Mouse (Mus musculus) heart, embryonic 11.5 days (tissue): ENCODE results near the gene Zfp790. TPM values are rescaled to one million over a fixed set of nuclear protein-coding genes. Genes with fewer than 3 reads are reported as not detected.
"Not testable (repeated sequence)": the region's sequence is repeated elsewhere in the genome, so short reads cannot be mapped to it uniquely, and the experiment has no call there.

Experiments
- ATAC-seq: fragments of 200-750 bp; cut with Nextera tagmentation; replicated peaks from 2 replicates; pipeline ENCODE4 v1.8.0; 2017; ENCODE audit warnings: moderate library complexity; ENCODE audit not compliant: insufficient number of reproducible peaks, low FRiP score, low TSS enrichment
- H3K27ac ChIP-seq: fragments of 300-500 bp; sonication (generic); 2 replicates; pipeline ENCODE4 v1.5.1; 2014; ENCODE audit warnings: mild to moderate bottlenecking, low read depth, low read length
- H3K27me3 ChIP-seq: fragments of 300-500 bp; sonication (generic); 2 replicates; pipeline ENCODE4 v1.6.1; 2014; ENCODE audit warnings: mild to moderate bottlenecking, low read length, mixed read lengths; ENCODE audit not compliant: control insufficient read depth, insufficient read depth
- H3K36me3 ChIP-seq: fragments of 300-500 bp; sonication (generic); 2 replicates; pipeline ENCODE4 v1.6.1; 2014; ENCODE audit warnings: mild to moderate bottlenecking, low read length, moderate library complexity, mixed read lengths; ENCODE audit not compliant: control insufficient read depth, insufficient read depth
- H3K4me1 ChIP-seq: fragments of 300-500 bp; sonication (generic); 2 replicates; pipeline ENCODE4 v1.6.1; 2014; ENCODE audit warnings: low read length; ENCODE audit not compliant: control insufficient read depth, insufficient read depth
- H3K4me2 ChIP-seq: fragments of 300-500 bp; sonication (generic); 2 replicates; pipeline ENCODE4 v1.6.1; 2014; ENCODE audit warnings: mild to moderate bottlenecking, moderate library complexity
- H3K4me3 ChIP-seq: fragments of 300-500 bp; sonication (generic); 2 replicates; pipeline ENCODE4 v1.5.1; 2014; ENCODE audit warnings: low read depth, low read length
- H3K9ac ChIP-seq: fragments of 300-500 bp; sonication (generic); 2 replicates; pipeline ENCODE4 v1.6.1; 2014; ENCODE audit warnings: mild to moderate bottlenecking, low read depth, low read length, moderate library complexity
- H3K9me3 ChIP-seq: fragments of 300-500 bp; sonication (generic); replicated peaks from 2 replicates; pipeline ENCODE4 v1.6.1; 2016; ENCODE audit warnings: low read length; ENCODE audit not compliant: control insufficient read depth
- WGBS: fragments of 180-500 bp; shearing (Covaris S2); extraction: QIAGEN DNeasy Blood & Tissue Kit; methylation state at CpG from one replicate; pipeline ENCODE4 v1.1.7; 2014; ENCODE audit not compliant: insufficient replicate concordance; 5-methylcytosine and 5-hydroxymethylcytosine counted together
- microRNA counts: library from miRNA; unstranded; fragments of <30 nt; microRNA quantifications from one replicate; lab custom pipeline; 2015
- microRNA-seq: library from miRNA; unstranded; fragments of <30 nt; microRNA quantifications from one replicate; pipeline ENCODE4, GENCODE M21; 2016; ENCODE audit warnings: borderline number of aligned reads
- polyA plus RNA-seq: library from polyadenylated mRNA; unstranded; fragments of >200 nt; fragmentation: Nextera tagmentation; extraction: Ambion mirVana; gene quantifications from 2 replicates; pipeline ENCODE4 v1.2.1, GENCODE M21; 2014

The Zfp790 gene
- polyA plus RNA-seq, 1 experiment from 2014 or later, result 8.9 TPM

- 0 out of 2 replicates have a peak, but pooled peaks cover 3% of the 10 kb centered on the region for H3K36me3 ChIP-seq
- peak within 1 kb of the TSS; percentile 67 for H3K4me3 ChIP-seq
- H3K4me2 ChIP-seq, result peak within 1 kb of the TSS; percentile 84
- peak; percentile 89 for ATAC-seq
- H3K4me1 ChIP-seq, result peaks cover 3% of the 10 kb centered on the region; the same call in 1 of the 2 replicates
- H3K9ac ChIP-seq, result peak within 1 kb of the TSS; percentile 80
- H3K9me3 ChIP-seq, result no peaks in the 10 kb centered on the region
- no peaks in the 10 kb centered on the region for H3K27me3 ChIP-seq
- H3K27ac ChIP-seq, result no peak within 1 kb of the TSS
- WGBS, result 2% methylated on average over 21 of the region's 21 CpGs
Observed at GRCm38 (mm10) chr7:29853219-29853842, 37.4 kb downstream of the Zfp790 start, which contains the start of gene Zfp940. Zfp940 (minus strand) TSS chr7:29853669.

GRCm38 (mm10) chr7:29859532-29860517, 43.9 kb downstream of the Zfp790 start, which contains the start of gene Zfp420:
Zfp420 (plus strand) TSS chr7:29859979.
- peak within 1 kb of the TSS; percentile 6; the same call in 1 of the 2 replicates for H3K27ac ChIP-seq
- H3K9ac ChIP-seq, result peak within 1 kb of the TSS; percentile 46
- peaks cover 6% of the 10 kb centered on the region; the same call in 1 of the 2 replicates for H3K4me1 ChIP-seq
- ATAC-seq, result peak; percentile 96
- H3K4me3 ChIP-seq, result peak within 1 kb of the TSS; percentile 51
- H3K36me3 ChIP-seq, result no peaks in the 10 kb centered on the region
- peak within 1 kb of the TSS; percentile 87 for H3K4me2 ChIP-seq
- H3K9me3 ChIP-seq, result no peaks in the 10 kb centered on the region
- no peaks in the 10 kb centered on the region for H3K27me3 ChIP-seq
- WGBS, result 5% methylated on average over 32 of the region's 32 CpGs

- no peak for ATAC-seq
- 86% methylated on average over 7 of the region's 7 CpGs for WGBS
- Histone ChIP-seq H3K36me3 (no peaks in the 10 kb centered on the region), H3K9me3 (no peaks in the 10 kb centered on the region), H3K9ac (no peak overlapping the region), H3K4me3 (no peak overlapping the region), H3K27ac (no peak overlapping the region), H3K27me3 (no peaks in the 10 kb centered on the region), H3K4me1 (peaks cover 6% of the 10 kb centered on the region; the same call in 1 of the 2 replicates), H3K4me2 (no peak overlapping the region)
Observed at GRCm38 (mm10) chr7:29861660-29862059, 45.7 kb downstream of the Zfp790 start.

GRCm38 (mm10) chr7:29874256-29874655, 58.3 kb downstream of the Zfp790 start:
- Histone ChIP-seq H3K4me1 (no peaks in the 10 kb centered on the region), H3K4me3 (no peak overlapping the region), H3K9me3 (peaks cover 23% of the 10 kb centered on the region), H3K36me3 (peaks cover 24% of the 10 kb centered on the region), H3K4me2 (no peak overlapping the region), H3K9ac (no peak overlapping the region), H3K27ac (no peak overlapping the region), H3K27me3 (no peaks in the 10 kb centered on the region)
- no peak for ATAC-seq
- WGBS, result 89% methylated on average over 10 of the region's 10 CpGs

DNA sequence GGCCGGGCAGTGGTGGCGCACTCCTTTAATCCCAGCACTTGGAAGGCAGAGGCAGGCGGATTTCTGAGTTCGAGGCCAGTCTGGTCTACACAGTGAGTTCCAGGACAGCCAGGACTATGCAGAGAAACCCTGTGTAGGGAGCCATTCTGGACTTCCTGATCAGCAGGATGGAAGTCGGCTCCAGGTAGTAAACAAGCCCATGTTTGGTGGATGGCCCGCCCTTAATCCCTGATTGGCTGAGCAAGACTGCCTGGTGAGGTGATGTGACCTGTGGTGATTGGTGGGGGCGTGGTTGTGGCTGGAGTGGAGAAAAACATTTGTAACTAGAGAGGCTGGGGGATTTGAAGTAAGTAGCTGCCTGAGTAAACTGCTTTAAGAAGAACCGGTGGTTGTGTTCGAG, 61.6 kb downstream of the Zfp790 start:
- H3K4me3 ChIP-seq, H3K27ac ChIP-seq, H3K9ac ChIP-seq, ATAC-seq, H3K4me2 ChIP-seq, H3K4me1 ChIP-seq, H3K27me3 ChIP-seq: not testable (repeated sequence)
- Histone ChIP-seq H3K9me3 (peaks cover 24% of the 10 kb centered on the region), H3K36me3 (peaks cover 24% of the 10 kb centered on the region)
- 84% methylated on average over 9 of the region's 9 CpGs for WGBS

DNA sequence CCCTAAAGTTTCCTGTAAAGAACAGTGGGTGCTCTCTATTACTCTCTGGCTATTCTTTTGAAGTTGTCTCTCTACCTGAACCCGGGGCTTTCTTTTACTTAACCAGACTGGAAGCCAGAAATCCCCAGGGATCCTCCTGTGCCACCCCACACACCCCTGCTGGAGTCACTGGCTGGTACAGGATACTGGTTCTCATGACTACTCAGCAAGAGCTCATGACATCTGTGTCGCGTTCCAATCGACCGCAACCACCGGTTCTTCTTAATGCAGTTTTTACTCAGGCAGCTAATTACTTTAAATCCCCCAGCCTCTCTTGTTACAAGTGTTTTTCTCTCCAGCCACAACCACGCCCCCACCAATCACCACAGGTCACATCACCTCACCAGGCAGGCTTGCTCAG, 64.1 kb downstream of the Zfp790 start:
- H3K4me2 ChIP-seq, result no peak overlapping the region
- no peak overlapping the region for H3K27ac ChIP-seq
- no peaks in the 10 kb centered on the region for H3K27me3 ChIP-seq
- no peaks in the 10 kb centered on the region for H3K4me1 ChIP-seq
- H3K4me3 ChIP-seq, result no peak overlapping the region
- H3K9ac ChIP-seq, result no peak overlapping the region
- peaks cover 15% of the 10 kb centered on the region for H3K9me3 ChIP-seq
- peaks cover 10% of the 10 kb centered on the region for H3K36me3 ChIP-seq
- ATAC-seq, result no peak
- WGBS, result 83% methylated on average over 7 of the region's 7 CpGs

MicroRNAs encoded within 50 kb of the gene (microRNA counts, 519-probe panel; counts per million panel counts)
- microRNA mmu-miR-1964 (lab: Ali Mortazavi, UCI), result 32.2 counts per million

Small RNA genes within 50 kb of the gene (microRNA-seq; reads per million reads assigned to microRNA genes)
- 4.3 reads per million, percentile 36 among the genes with 10 or more reads in this experiment for gene Mir1964

Other genes with a start within 250 kb of the Zfp790 start
- gene Catsperg2, start 89.1 kb upstream of the Zfp790 start, polyA plus RNA-seq, result not detected in 2 replicates
- 8.7 and 8.8 TPM in 2 replicates for gene Zfp84, start 47.6 kb upstream of the Zfp790 start, polyA plus RNA-seq
- 5.3 and 5.6 TPM in 2 replicates for gene Zfp30, start 32.1 kb upstream of the Zfp790 start, polyA plus RNA-seq
- gene Zfp940, start 37.6 kb downstream of the Zfp790 start, polyA plus RNA-seq, result 2.8 and 4.7 TPM in 2 replicates
- 3.8 and 4.1 TPM in 2 replicates for gene Zfp420, start 43.9 kb downstream of the Zfp790 start, polyA plus RNA-seq
- 9.3 and 9.4 TPM in 2 replicates for gene Zfp27, start 90.5 kb downstream of the Zfp790 start, polyA plus RNA-seq
- 4.1 and 6.2 TPM in 2 replicates for gene Zfp383, start 92.1 kb downstream of the Zfp790 start, polyA plus RNA-seq
- gene Zfp74, start 138.0 kb downstream of the Zfp790 start, polyA plus RNA-seq, result 7.0 and 10.0 TPM in 2 replicates
- 28.8 and 30.4 TPM in 2 replicates for gene Zfp568, start 167.8 kb downstream of the Zfp790 start, polyA plus RNA-seq
- 3.1 and 3.8 TPM in 2 replicates for gene Zfp14, start 235.3 kb downstream of the Zfp790 start, polyA plus RNA-seq